Mouse (Mus musculus): ENCODE measurements at regions not wholly inside any gene's neighbourhood (a gene's known extent, or its start where the extent isn't known, plus 50 kb on each side); places are given as distances from the start of the nearest gene placed in this dataset.
"Not testable (repeated sequence)": the region's sequence is repeated elsewhere in the genome, so short reads cannot be mapped to it uniquely, and the experiment has no call there.

- DNase-seq (ENCODE audit: low spot score in 2 of 2) = no peak
These were observed 993.2 kb downstream of the Car8 start for GRCm38 (mm10) chr4:7245653-7246052.

- DNase-seq (ENCODE audit: low spot score in 2 of 2) = no peak
These were observed 1001.0 kb downstream of the Car8 start for GRCm38 (mm10) chr4:7237848-7238247.

GRCm38 (mm10) chr4:7234537-7234936, 1004.3 kb downstream of the Car8 start:
- not testable (repeated sequence) for DNase-seq (ENCODE audit: low spot score in 2 of 2)

DNA sequence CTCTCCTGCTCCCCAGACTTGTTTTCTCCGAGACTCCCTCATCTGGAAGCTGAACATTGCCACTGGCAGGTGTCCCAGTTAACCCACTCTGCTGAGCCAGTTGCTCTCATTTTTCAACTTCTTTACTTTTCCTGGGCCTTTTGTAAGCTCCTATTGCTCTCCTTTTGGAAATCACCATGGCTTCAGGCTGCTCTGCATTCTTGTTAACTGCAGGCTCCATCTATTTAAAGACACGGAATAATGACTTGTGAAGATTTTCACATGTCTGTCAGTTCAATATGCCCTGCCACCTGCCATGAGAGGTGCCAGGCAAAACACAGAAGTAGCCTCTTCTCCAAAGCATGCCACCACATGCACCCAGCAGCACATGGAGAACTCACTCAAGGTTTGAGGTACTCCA, 1009.9 kb downstream of the Car8 start:
- peak in 1 of 2 experiments; percentile 6 for DNase-seq (ENCODE audit: low spot score in 2 of 2)

GRCm38 (mm10) chr4:7222922-7223321, 1015.9 kb downstream of the Car8 start:
- DNase-seq (ENCODE audit: low spot score in 2 of 2) = no peak

- DNase-seq (ENCODE audit: low spot score in 2 of 2) = no peak
These were observed 1018.4 kb downstream of the Car8 start for GRCm38 (mm10) chr4:7220426-7220825.

DNA sequence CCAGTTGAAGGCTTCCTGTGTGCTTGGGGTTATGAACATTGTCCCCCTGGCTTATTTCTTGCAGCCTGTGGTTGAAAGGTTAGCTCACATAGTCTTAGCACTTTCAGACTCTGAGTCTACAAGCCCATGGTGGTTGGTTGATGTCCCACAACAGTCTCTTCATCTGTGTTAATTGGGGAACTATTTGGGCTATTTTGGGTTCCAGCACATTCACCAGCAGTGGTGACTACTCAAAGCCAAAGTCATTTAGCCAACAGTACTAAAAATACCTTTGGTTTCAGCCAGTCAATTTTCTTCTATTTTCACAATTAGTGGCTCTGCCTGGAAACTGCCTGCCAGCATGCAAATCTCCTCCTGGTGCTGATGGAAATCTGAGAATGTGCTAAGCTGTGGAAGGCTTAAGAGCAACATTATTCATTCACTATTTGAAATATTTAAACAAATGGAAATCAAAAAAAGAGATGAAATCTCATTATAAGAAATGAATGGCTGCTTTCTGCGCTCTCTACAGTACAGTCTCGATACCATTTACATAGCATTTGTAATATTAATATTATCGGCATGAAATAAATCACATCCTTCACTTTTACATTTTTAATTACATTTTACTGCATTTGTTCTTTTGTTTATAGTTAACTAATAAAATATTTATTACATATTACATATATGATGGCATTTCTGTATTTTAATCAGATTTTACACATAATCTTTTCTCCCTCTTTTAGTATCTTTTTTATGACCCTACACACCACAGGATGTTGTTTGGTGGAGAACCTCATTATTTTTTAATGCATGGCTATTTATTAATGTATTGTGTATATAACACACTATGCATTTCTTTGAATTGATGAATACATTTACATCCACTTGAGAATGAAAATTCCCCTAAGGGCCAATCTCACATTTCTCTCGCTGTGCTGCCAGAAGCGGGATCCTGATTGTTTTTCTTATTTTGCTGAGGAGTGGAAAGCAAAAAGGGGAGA, 1023.5 kb downstream of the Car8 start:
- peak in 1 of 2 experiments; percentile 10 for DNase-seq (ENCODE audit: low spot score in 2 of 2)

DNA sequence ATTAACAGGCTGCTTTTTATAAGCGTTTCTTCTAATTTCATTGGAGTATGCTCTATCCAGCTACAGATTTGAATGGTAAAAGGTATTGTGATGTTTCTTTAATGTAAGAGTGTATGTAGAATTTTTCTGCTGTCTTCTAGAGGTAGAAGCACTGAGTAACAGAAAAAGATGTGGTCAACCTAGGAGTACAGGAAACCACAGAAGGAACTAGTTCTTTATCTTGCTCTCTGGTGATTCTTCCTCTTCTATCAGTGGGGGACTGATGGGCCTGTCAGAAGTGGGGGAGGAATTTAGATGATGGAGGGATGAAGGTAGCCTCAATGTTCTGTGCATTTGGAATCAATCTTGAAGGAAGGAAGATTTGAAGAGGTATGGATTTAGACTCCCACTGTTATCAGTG, 1031.9 kb downstream of the Car8 start:
- DNase-seq (ENCODE audit: low spot score in 2 of 2) = no peak

GRCm38 (mm10) chr4:7201816-7202215, 1037.0 kb downstream of the Car8 start:
- DNase-seq (ENCODE audit: low spot score in 2 of 2) = no peak

- DNase-seq (ENCODE audit: low spot score in 2 of 2) = no peak
These were observed 1038.9 kb downstream of the Car8 start for GRCm38 (mm10) chr4:7199941-7200340.

DNA sequence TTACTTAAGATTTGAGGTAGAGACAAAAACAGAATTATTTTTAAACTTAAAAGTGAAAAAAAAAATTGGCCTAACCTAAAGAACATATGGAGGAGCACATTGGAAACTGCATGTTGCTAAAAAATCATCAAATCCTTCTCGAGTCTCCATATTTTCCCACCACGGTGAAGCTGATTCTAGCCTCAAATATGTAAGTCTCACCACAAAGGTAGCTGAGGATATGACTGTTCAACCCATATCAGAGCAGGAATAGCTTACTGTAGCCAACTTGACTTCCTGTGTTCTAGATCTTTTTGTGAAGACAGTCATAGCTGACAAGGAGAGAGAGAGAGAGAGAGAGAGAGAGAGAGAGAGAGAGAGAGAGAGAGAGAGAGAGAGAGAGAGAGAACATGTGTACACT, 1039.8 kb downstream of the Car8 start:
- DNase-seq (ENCODE audit: low spot score in 2 of 2) = peak in 1 of 2 experiments; percentile 5

DNA sequence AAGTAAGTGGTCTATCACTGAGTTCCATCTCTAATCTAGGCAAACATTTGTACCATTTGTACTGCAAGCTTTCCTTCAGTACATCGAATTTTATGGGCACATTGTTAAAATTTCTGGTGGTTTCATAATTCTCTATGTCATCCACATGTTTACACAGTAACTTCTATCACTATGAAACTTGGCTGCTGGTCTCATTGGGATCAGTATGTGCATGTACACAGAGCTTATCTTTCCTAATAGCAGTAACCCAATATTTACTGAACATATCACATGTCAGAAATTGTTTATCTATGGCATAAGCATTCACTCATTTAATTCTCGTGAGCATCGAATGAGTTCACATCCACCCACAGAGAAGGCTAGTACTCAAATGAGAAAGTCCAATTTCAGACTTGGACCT, 1042.3 kb downstream of the Car8 start:
- no peak for DNase-seq (ENCODE audit: low spot score in 2 of 2)

DNA sequence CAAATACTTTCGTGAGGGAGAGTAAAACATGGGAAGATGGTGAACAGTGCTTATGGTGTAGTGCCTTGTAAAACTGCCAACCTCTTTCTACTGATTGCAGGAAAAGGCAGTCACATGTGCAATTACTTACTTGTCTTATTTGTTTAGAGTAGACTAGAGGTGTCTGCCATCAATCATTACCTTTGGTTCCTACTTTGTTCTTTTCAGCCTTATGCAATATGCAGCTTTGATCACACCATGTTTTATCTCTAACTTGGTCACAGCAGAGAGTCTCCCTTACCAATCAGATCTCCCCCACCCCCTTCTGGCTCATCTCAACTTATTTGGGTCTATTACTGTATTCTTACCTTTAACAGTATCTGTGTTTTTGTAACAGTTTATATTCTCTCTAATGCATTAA, 1043.2 kb downstream of the Car8 start:
- DNase-seq (ENCODE audit: low spot score in 2 of 2) = no peak

DNA sequence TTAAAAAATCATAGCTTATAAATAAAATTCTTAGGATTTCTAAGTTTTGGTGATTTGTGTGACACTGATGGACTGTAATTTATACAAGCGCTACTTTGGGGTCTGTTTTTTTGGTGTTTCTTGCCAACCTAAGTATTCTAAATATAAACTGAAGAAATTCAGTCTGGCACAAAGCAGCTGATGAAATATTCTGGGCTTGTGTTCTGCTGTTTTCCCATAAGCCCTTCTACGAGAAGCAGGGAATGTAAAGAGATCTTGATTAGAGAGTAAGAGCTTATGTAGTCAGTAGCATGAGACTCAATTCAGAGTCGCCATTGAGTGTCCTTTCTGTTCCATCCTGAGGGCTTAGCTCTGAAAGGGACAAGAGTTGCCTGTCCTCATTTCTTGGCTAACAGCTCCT, 1046.9 kb downstream of the Car8 start:
- no peak for DNase-seq (ENCODE audit: low spot score in 2 of 2)

DNA sequence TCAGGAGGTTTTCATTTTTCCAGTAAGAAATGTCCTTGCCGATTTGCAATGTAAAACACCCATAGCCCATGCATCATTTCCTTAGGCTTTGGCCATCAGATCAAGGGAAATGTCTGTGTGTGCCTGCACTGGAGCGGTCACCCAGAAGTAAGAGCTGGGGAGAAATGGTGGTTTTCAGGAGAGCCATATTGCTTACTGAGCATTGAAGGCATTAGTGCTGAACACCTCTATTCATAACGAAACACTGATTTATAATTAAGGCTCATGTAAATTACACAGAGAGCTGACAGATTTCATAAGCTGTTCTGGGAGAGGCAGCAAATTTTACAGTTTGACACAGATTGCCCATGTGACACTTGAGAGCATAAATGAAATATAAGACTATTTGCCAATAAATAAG, 1047.6 kb downstream of the Car8 start:
- peak in 1 of 2 experiments; percentile 21 for DNase-seq (ENCODE audit: low spot score in 2 of 2)

GRCm38 (mm10) chr4:7175030-7175429, 1063.8 kb downstream of the Car8 start:
- DNase-seq (ENCODE audit: low spot score in 2 of 2) = no peak

DNA sequence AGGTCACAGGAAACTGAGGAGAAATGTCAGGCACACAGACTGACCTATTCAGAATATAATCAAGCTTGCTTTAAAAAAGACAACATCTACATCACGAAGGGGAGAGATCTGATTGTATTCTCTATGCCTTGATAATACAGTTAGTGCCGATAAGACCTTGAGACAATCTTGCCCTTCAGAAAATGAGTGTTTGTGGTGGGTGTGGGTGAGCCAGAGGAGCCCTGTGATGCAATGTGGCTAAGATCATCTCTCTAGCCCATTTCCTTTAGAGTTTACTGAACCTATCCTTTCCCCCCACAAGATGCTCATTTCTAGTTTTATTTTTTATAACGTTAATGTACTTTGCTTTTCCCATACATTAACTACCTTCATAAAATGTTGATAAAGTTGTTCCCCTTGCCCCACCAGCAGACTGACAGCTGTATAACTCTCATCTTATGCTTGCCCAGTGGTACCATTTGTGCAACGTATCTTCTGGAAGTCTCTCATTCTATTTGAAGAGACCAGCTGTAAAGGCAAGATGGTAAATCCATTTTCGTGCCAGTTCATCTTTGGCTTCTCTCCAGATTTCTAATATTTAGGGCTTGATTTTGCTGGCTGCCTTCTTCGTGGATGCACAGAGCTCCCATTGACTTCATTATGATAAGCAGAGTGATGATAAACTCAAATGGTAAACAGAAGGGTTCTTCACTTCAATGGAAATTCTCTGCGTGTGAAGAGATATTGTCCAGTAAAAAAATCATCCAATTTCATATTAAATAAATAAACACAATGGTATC, 1066.1 kb downstream of the Car8 start:
- peak in 1 of 2 experiments; percentile 23 for DNase-seq (ENCODE audit: low spot score in 2 of 2)

- DNase-seq (ENCODE audit: low spot score in 2 of 2) = no peak
These were observed 1067.0 kb downstream of the Car8 start for GRCm38 (mm10) chr4:7171637-7172417.

- DNase-seq (ENCODE audit: low spot score in 2 of 2) = no peak
These were observed 1077.4 kb downstream of the Car8 start for GRCm38 (mm10) chr4:7161411-7161810.

DNA sequence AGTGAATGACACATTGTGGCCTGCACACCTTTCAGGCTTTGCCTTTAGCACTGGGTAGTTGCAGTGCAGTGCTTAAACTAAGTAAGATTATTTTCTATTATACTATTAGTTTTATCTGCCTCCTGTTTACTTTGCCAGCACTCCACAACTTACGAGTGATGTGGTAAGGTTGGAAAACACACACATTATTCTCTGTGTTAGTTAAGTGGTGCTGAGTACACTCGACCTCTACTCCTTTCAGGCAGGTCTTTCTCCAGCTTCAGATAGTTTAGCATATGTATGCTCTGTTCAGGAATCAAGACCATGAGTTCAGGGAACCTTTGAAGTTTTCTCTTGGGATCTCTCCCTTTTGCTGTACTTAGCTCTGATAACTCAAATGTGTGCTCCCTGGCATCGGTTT, 1081.0 kb downstream of the Car8 start:
- no peak for DNase-seq (ENCODE audit: low spot score in 2 of 2)

DNA sequence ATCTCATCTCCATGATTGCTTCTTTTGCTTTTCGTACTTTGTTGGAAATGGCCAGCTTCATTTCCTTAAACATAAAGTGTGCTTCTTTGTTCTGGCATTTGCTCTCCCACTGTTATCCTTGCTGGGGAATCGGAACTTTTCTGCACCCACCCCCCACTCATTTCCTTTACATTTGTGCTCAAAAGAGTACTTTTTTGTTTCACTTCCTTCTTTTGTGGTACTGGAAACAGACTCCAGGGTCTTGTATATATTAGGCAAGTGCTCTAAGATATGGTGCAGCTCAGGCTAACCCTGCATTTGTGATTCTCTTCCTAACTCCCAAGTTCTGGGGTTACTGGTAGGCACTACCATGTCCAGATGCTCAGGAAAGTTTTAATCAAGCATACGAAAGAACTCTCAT, 1084.6 kb downstream of the Car8 start:
- no peak for DNase-seq (ENCODE audit: low spot score in 2 of 2)

Measured in layer of hippocampus, adult 18-20 months (tissue).